Mouse (Mus musculus) C2C12 (cell line): ENCODE measurements around the gene Ddah1.

Source experiments
- CTCF ChIP-seq: IDR thresholded peaks from one replicate; pipeline ENCODE4 v1.5.1; 2011; ENCODE audit not compliant: control insufficient read depth, insufficient read depth, insufficient read length
- MAX ChIP-seq: IDR thresholded peaks from one replicate; pipeline ENCODE4 v1.6.1; 2011; ENCODE audit warnings: mild to moderate bottlenecking, control low read depth
- USF1 ChIP-seq: IDR thresholded peaks from one replicate; pipeline ENCODE4 v1.6.1; 2011; ENCODE audit warnings: low read depth, mild to moderate bottlenecking, control low read depth, moderate library complexity

- TF ChIP-seq CTCF (no peak), USF1 (no peak), MAX (no peak)
Measured at GRCm38 (mm10) chr3:145852800-145853199, 94.3 kb downstream of the Ddah1 start.
